Mouse (Mus musculus): ENCODE data around the gene Lrrk1. TPM values are rescaled to one million over a fixed set of nuclear protein-coding genes. Genes with fewer than 3 reads are reported as not detected.
A peak's percentile ranks its signal among the peaks of the same experiment; 100 is the strongest.

The Lrrk1 gene
- polyA plus RNA-seq, 1 experiment, result 76.4 TPM

DNA sequence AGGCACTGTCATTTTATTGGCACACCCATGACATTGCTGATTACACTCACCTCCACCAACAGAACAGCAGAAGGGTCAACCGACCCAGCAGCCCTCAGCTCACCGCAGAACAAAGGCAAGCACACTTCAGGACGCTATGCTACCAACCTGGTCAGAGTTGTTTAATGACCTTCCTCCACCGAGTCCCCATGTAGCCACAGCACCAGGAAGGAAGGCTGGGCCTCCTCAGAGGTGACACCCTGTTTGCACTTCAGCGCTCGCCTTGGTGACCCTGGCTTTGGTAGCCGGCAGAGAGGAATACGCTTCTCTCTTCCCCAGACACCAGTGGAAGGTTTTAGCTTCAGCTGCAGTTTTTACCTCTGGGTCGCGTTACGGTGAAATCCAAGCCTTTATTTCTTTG, 38.5 kb downstream of the Lrrk1 start:
- Histone ChIP-seq H3K4me3 (replicated peaks; ENCODE audit: extremely low read depth, low read depth, low read length) (no peak overlapping the region), H3K4me1 (ENCODE audit: control insufficient read depth, insufficient read depth, low read length) (no peaks in the 10 kb centered on the region)
- WGBS, result 52% methylated on average over 11 of the region's 11 CpGs
- no peak for TF ChIP-seq CTCF (IDR thresholded peaks at IDR 0.05; ENCODE audit: insufficient read depth, low read length)
- TF ChIP-seq POLR2A (IDR thresholded peaks at IDR 0.05; ENCODE audit: borderline replicate concordance, extremely low read depth, low read depth, low read length), result no peak
- DNase-seq, result no peak

DNA sequence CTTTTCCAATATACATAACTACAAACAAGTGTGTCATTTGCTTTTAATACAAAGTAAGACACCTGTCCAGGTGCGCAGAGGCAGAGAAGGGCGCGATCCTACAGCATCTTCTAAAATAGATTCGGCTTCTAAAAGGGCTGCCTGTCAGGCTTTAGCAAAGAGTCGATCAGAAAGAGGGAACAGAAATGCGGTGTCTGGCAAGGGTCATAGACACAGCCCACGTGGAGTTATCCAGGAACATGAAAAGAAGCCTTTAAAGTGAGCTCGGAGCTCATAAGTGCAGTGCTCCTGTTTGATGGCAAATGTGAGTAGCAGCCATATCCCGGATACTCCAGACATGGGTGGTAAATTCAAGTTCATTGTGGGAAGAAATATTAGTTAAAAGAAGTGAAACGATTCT, 39.6 kb downstream of the Lrrk1 start:
- Histone ChIP-seq H3K4me3 (replicated peaks; ENCODE audit: extremely low read depth, low read depth, low read length) (no peak overlapping the region), H3K4me1 (ENCODE audit: control insufficient read depth, insufficient read depth, low read length) (no peaks in the 10 kb centered on the region)
- DNase-seq, result no peak
- TF ChIP-seq CTCF (IDR thresholded peaks at IDR 0.05; ENCODE audit: insufficient read depth, low read length) (no peak), POLR2A (IDR thresholded peaks at IDR 0.05; ENCODE audit: borderline replicate concordance, extremely low read depth, low read depth, low read length) (no peak)
- 78% methylated on average over 10 of the region's 10 CpGs for WGBS

GRCm38 (mm10) chr7:66346959-66347663, 41.0 kb downstream of the Lrrk1 start:
- H3K4me1 ChIP-seq (ENCODE audit: control insufficient read depth, insufficient read depth, low read length), result peaks cover 4% of the 10 kb centered on the region; the same call in 1 of the 2 replicates
- no peak for DNase-seq
- 71% methylated on average over 9 of the region's 9 CpGs for WGBS
- no peak for TF ChIP-seq POLR2A (IDR thresholded peaks at IDR 0.05; ENCODE audit: borderline replicate concordance, extremely low read depth, low read depth, low read length)
- TF ChIP-seq CTCF (IDR thresholded peaks at IDR 0.05; ENCODE audit: insufficient read depth, low read length), result no peak
- no peak overlapping the region for H3K4me3 ChIP-seq (replicated peaks; ENCODE audit: extremely low read depth, low read depth, low read length)

DNA sequence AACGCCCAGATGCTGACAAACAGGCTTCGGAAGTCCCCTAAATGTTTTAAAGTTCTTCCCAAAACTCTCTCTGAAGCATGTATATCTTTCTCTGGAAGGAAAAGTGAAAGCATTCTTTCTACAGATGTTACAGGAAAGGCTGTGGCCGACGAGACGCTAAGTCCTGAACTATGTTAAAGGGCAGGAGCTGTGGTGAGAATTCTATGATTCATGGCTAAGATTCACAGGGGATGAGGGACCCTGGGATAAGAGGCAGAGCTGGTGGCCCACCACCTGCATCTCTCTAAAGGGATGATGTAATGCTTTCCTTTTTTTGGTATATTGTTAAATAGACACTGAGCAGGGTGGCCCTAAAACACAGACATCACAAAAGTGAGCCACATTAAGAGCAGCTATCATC, 44.8 kb downstream of the Lrrk1 start:
- TF ChIP-seq CTCF (IDR thresholded peaks at IDR 0.05; ENCODE audit: insufficient read depth, low read length) (no peak), POLR2A (IDR thresholded peaks at IDR 0.05; ENCODE audit: borderline replicate concordance, extremely low read depth, low read depth, low read length) (no peak)
- no peak for DNase-seq
- no peak overlapping the region for H3K4me3 ChIP-seq (replicated peaks; ENCODE audit: extremely low read depth, low read depth, low read length)
- 56% methylated on average over 5 of the region's 5 CpGs for WGBS
- H3K4me1 ChIP-seq (ENCODE audit: control insufficient read depth, insufficient read depth, low read length), result peaks cover 6% of the 10 kb centered on the region

GRCm38 (mm10) chr7:66342831-66343230, 45.3 kb downstream of the Lrrk1 start:
- Histone ChIP-seq H3K4me3 (replicated peaks; ENCODE audit: extremely low read depth, low read depth, low read length) (no peak overlapping the region), H3K4me1 (ENCODE audit: control insufficient read depth, insufficient read depth, low read length) (peaks cover 6% of the 10 kb centered on the region)
- no peak for TF ChIP-seq POLR2A (IDR thresholded peaks at IDR 0.05; ENCODE audit: borderline replicate concordance, extremely low read depth, low read depth, low read length)
- DNase-seq, result no peak
- WGBS, result 76% methylated on average over 6 of the region's 6 CpGs

DNA sequence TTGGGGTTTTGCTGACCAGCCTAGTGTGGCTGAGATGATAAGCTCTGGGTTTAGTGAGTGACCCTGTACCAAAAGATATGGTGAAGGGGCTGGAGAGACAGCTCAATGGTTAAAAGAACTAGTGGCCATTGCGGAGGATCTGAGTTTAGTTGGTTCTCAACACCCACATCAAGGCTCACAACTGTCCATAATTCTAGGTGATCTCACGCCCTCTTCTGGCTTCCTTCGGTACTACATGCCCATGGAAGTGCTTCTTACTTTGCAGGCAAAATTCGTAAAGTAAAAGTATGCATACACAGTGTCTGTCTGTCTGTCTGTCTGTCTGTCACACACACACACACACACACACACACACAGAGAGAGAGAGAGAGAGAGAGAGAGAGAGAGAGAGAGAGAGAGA, 45.8 kb downstream of the Lrrk1 start:
- WGBS, result 26% methylated on average over 4 of the region's 4 CpGs
- H3K4me3 ChIP-seq (replicated peaks; ENCODE audit: extremely low read depth, low read depth, low read length), result no peak overlapping the region
- H3K4me1 ChIP-seq (ENCODE audit: control insufficient read depth, insufficient read depth, low read length), result peaks cover 6% of the 10 kb centered on the region
- DNase-seq, result peak; percentile 80
- TF ChIP-seq POLR2A (IDR thresholded peaks at IDR 0.05; ENCODE audit: borderline replicate concordance, extremely low read depth, low read depth, low read length), result no peak
- peak; percentile 28; the same call in 1 of the 2 replicates for TF ChIP-seq CTCF (IDR thresholded peaks at IDR 0.05; ENCODE audit: insufficient read depth, low read length)

DNA sequence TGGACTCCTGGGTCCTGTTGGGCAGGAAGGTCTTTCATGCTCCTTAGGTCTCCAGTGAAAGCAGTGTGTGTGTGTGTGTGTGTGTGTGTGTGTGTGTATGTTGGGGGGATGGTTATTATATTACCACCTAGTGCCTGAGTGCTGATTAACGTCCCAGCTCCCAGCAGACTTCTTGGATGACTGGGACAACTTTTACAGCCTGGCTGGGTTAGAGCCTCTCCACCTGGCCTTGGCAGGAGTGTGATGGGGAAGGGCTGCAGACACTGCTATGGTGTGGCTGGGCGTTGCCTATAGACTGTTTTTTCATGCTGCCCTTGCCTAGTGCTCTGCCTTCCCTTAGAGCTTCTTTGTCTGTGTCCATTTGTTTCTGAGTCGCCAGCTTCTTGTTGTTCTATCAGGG, 48.1 kb downstream of the Lrrk1 start:
- no peak for TF ChIP-seq POLR2A (IDR thresholded peaks at IDR 0.05; ENCODE audit: borderline replicate concordance, extremely low read depth, low read depth, low read length)
- TF ChIP-seq CTCF (IDR thresholded peaks at IDR 0.05; ENCODE audit: insufficient read depth, low read length), result no peak
- WGBS, result 53% methylated on average over 3 of the region's 3 CpGs
- no peak overlapping the region for H3K4me3 ChIP-seq (replicated peaks; ENCODE audit: extremely low read depth, low read depth, low read length)
- peaks cover 6% of the 10 kb centered on the region for H3K4me1 ChIP-seq (ENCODE audit: control insufficient read depth, insufficient read depth, low read length)
- DNase-seq, result no peak

DNA sequence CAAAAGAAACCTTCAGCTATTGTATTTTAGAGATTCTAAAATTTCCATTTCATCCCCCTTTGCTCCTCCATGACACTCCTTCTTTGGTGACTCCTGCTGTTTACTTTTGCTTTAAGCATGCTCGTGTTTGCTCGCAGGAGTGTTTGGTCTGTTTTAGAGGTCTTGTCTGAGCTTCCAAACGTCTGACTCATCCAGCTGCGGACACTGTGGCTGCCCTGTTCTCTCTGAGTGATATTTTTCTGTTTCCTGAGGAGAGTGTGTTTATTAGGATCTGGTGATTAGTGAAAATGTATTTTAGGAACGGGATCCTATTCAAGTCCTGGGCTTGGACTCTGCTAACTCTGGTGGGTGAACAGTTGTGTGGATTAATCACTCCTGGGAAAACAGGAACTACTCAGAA, 48.5 kb downstream of the Lrrk1 start:
- Histone ChIP-seq H3K4me3 (replicated peaks; ENCODE audit: extremely low read depth, low read depth, low read length) (no peak overlapping the region), H3K4me1 (ENCODE audit: control insufficient read depth, insufficient read depth, low read length) (peaks cover 6% of the 10 kb centered on the region)
- WGBS, result 14% methylated on average over 5 of the region's 5 CpGs
- TF ChIP-seq POLR2A (IDR thresholded peaks at IDR 0.05; ENCODE audit: borderline replicate concordance, extremely low read depth, low read depth, low read length) (no peak), CTCF (IDR thresholded peaks at IDR 0.05; ENCODE audit: insufficient read depth, low read length) (no peak)
- DNase-seq, result no peak

GRCm38 (mm10) chr7:66336955-66337354, 51.2 kb downstream of the Lrrk1 start:
- Histone ChIP-seq H3K4me1 (ENCODE audit: control insufficient read depth, insufficient read depth, low read length) (peaks cover 2% of the 10 kb centered on the region; the same call in 1 of the 2 replicates), H3K4me3 (replicated peaks; ENCODE audit: extremely low read depth, low read depth, low read length) (no peak overlapping the region)
- TF ChIP-seq POLR2A (IDR thresholded peaks at IDR 0.05; ENCODE audit: borderline replicate concordance, extremely low read depth, low read depth, low read length) (no peak), CTCF (IDR thresholded peaks at IDR 0.05; ENCODE audit: insufficient read depth, low read length) (no peak)
- no peak for DNase-seq
- 51% methylated on average over 2 of the region's 2 CpGs for WGBS

DNA sequence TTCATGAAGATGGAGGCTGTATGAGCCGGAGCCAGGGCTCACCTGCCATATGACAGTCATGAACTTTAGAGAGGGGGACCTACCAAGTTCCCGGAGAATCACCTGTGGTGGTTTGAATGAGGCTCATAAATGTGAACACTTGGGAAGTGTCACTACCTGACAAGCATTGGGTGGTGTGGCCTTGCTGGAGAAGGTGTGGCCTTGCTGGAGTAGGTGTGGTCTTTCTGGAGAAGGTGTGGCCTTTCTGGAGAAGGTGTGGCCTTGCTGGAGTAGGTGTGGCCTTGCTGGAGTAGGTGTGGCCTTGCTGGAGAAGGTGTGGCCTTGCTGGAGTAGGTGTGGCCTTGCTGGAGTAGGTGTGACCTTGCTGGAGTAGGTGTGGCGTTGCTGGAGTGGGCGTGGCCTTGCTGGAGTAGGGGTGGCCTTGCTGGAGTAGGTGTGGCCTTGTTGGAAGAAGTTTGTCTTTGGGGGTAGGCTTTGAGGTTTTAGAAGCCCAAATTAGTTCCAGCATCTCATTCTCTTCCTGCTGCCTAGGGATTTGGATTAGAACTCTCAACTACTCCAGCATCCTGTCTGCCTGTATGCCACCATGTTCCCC, 54.1 kb downstream of the Lrrk1 start:
- DNase-seq, result no peak
- TF ChIP-seq POLR2A (IDR thresholded peaks at IDR 0.05; ENCODE audit: borderline replicate concordance, extremely low read depth, low read depth, low read length), result no peak
- no peak for TF ChIP-seq CTCF (IDR thresholded peaks at IDR 0.05; ENCODE audit: insufficient read depth, low read length)
- 91% methylated on average over 4 of the region's 4 CpGs for WGBS

More for the DNA sequence above, 54.1 kb downstream of the Lrrk1 start:
- no peak overlapping the region for H3K4me3 ChIP-seq (replicated peaks; ENCODE audit: extremely low read depth, low read depth, low read length)
- H3K4me1 ChIP-seq (ENCODE audit: control insufficient read depth, insufficient read depth, low read length), result peaks cover under 1% of the 10 kb centered on the region; the same call in 1 of the 2 replicates
